In genomic region chr11:75424459-75424858, GRCm38 (mm10) we compare ENCODE assay signal across 16 mouse cellular contexts. TPM values are rescaled to one million over a fixed set of nuclear protein-coding genes. Genes with fewer than 3 reads are reported as not detected.
"Had no signal": no experiment of that assay in that cellular context is flagged by ENCODE, and none has a peak within 500 bp of the region (broad histone marks: within the 10 kb centered on the region; RNA-seq: fewer than 3 reads in every experiment).

No protein-coding gene starts in this region.

- H3K27ac ChIP-seq: limb, embryonic 12.5 days; limb, embryonic 15.5 days had no signal

- H3K9ac ChIP-seq: limb, embryonic 12.5 days; limb, embryonic 15.5 days had no signal

- DNase-seq: kidney, adult 2 months; kidney, postnatal 10 days; kidney, postnatal 4 days; left cerebral cortex, postnatal 4 days; lung, adult 2 months; lung, postnatal 14 days; lung, postnatal 4 days; midbrain, embryonic 14.5 days; thymus, adult 18-20 months; thymus, postnatal 36 days had no signal

- H3K4me3 ChIP-seq: limb, embryonic 12.5 days; limb, embryonic 15.5 days had no signal

- H3K9me3 ChIP-seq: limb, embryonic 12.5 days; limb, embryonic 15.5 days had no signal

- H3K27me3 ChIP-seq: limb, embryonic 12.5 days; limb, embryonic 15.5 days had no signal

- H3K4me2 ChIP-seq: limb, embryonic 12.5 days; limb, embryonic 15.5 days; midbrain, embryonic 11.5 days had no signal

- H3K36me3 ChIP-seq: limb, embryonic 12.5 days; limb, embryonic 15.5 days had no signal

RNA-seq across cellular contexts. Expression of gene Serpinf2, which starts 14.9 kb away (rescaled TPM):
- total RNA-seq: left cerebral cortex, postnatal 14 days; megakaryocyte-erythroid progenitor cell, adult 5-6 weeks; midbrain, postnatal 0 days had no signal
- polyA plus RNA-seq: midbrain, embryonic 11.5 days; midbrain, embryonic 14.5 days; midbrain, postnatal 0 days had no signal
